Mouse (Mus musculus): ENCODE results near the gene Ptprn. TPM values are rescaled to one million over a fixed set of nuclear protein-coding genes. Genes with fewer than 3 reads are reported as not detected.

Ptprn gene
- total RNA-seq (2015; ENCODE audit: low replicate concordance), result not detected in 2 replicates
- total RNA-seq (2017; ENCODE audit: low replicate concordance), result not detected in 2 replicates

DNA sequence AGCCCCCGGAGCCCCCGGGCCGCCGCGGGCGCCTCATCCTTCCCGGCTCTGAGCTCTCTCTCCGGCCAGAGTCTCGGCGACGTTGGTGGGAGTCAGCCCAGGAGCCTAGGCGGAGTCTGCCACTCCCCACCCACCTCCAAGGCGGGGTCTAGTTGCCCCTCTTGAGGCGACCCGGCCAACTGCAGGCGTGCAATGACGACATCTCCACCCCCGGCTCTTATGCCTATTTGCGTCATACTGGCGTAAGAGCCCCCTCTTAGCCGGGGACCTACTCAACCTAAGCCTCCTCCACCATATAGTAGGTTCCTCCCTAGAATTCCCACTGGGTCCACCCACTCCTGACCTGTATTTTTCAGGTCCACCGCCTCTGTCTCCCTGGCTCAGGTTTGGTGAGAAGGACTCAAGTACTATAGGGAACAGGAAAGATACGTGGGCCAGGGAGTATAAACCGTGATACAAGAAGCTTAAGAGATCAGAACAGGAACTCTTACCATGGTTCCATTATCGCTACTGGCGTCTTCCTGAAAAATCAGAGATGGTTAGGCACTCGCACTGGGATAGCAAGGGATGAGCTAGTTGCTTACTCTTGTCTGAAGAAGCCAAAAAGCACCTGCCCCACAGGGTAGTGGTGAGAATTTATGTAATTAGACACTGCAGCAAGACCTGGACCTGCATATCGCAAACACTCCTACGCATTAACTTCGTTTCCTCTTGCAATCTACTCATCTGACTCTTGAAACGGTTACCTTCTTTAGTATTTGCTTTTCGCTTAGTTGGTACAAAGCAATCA is at the start of gene Ptprn:
TSS of gene Ptprn (minus strand) at position 412 of the 790 bp plus-strand sequence.
- ATAC-seq (replicated peaks; ENCODE audit: low FRiP score, poor library complexity, severe bottlenecking), result no peak

DNA sequence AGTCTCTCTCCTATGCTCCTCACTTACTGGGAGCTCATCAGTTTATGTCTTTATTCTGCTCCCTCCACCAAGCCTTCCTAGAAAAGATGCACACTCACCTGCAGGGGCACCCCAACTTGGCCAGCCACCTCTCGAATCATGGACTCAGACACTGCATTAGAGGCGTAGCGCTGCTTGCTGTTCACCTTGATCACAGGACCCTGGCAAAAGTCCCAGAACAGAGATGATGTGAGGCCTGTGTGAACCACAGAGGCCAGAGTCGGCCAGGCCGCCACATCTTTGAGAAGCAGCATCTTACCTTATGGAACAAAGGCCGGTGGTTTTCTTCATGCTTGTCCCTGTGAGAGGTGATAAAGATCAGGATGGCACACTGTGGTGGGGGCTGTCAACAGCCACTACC is 47.4 kb upstream of the Ptprn start:
- ATAC-seq (replicated peaks; ENCODE audit: low FRiP score, poor library complexity, severe bottlenecking), result no peak

DNA sequence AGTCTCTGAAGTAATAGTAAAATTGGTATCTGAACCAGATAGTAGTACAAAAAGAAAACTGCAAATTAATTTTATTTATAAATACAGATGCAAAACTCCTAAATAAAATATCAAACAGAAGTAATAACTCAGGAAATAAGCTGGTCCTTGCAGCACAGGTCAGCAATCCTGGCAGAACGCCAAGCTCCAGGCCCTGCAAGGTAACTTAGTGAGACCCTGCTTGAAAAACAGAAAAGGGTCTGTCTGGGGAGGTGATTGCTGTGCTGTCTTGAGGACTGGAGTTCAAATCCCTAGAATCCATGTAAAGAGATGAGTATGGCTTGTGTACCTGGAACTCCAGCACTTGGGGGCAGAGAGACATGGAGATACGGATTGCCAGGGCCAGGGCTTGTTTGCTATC is 40.4 kb upstream of the Ptprn start:
- ATAC-seq (replicated peaks; ENCODE audit: low FRiP score, poor library complexity, severe bottlenecking), result no peak

DNA sequence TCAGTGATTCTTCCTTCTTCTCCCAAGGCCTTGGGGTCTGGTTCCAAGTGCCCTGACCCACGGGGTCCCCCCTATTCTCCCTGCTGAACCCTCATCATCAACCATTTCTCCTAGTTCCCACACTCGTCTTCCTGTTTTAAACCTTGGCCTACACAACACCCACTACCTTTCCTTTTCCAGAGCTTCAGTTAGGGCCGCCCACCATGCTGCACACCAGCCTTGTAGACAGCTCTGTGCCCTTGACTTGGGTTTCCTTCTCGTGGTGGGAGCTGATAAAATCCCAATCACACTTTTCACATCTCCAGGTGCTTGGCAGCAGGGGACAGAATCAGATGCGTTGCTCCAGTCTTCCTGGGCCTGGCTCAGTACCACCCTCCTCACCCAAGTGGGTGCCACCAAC is 30.0 kb upstream of the Ptprn start:
- ATAC-seq (replicated peaks; ENCODE audit: low FRiP score, poor library complexity, severe bottlenecking), result no peak

DNA sequence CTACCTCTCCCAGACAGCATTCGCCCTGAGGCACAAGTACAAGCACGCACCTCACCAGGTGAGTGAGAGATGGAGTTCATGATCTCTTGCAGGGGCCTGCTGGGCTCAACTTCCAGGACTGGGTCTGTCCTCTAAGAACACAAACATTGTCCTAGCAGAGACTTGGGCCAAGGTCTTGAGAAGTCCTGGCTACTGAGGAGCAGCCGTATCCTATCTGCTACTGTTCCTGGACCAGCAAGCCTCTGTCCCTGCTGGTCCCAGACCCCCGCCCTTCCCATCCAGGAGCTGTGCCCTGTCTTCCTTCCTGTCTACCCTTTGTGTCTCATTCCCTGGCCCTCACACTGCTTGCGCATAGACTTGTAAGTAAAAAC is 29.0 kb upstream of the Ptprn start:
- ATAC-seq (replicated peaks; ENCODE audit: low FRiP score, poor library complexity, severe bottlenecking), result no peak

DNA sequence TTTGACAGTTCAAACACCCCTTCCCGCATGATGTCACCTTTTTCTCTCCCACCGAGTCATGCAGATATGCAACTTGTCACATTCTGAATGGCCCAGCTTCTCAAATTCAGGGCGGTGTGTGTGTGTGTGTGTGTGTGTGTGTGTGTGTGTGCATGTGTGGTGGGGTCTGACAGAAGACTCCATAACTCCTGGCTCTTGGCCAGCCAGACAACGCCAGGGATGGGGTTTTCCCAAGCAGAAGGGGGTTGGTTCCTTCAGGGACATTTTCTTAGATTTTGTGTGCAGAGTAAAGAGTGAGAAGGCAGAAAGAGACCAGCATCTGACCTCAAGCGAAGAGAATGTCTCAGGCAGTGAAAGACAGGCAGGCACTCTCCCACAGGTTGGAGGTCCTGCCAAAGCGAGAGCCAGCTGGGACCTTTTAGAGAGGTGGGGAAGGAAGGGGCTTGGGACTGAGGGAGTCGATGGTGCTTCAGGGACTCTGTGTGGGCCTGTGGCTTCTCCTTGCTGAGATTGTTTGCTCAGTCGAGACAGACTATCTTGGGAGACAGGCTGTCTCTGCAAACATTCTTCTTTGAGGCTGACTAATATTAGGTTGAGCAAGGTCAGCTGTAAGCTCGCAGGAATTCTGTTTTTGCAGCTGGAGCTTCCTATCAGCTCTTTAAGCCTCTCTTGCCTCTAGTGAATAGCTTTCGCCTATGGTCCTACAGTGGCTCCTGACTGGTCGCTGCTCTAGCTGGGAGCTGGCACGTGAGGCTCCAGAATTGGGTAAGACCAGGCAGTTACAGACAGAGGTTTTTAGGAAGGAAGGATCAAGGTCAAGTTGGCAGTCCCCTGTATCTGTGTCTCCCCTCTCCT is 28.4 kb upstream of the Ptprn start:
- no peak for ATAC-seq (replicated peaks; ENCODE audit: low FRiP score, poor library complexity, severe bottlenecking)

DNA sequence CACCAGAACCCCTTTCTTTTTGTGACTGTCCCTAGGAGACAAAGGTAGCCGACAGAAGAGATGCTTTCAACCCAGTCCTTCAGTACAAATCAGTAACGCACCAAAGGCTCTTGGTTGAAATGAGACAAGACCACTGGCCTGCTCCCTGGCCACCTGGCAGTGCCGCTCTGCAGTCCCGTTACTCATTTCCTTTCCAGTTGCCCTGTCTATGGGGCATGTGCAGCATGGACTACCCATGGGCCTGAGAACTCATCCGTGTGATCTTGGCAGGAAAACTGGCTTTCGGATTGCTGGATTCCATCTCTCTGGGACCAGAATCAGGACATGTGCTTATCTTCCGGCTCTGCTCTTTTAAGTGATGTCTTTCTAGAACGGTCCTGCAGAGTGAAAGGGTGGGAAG is 27.0 kb upstream of the Ptprn start:
- no peak for ATAC-seq (replicated peaks; ENCODE audit: low FRiP score, poor library complexity, severe bottlenecking)

DNA sequence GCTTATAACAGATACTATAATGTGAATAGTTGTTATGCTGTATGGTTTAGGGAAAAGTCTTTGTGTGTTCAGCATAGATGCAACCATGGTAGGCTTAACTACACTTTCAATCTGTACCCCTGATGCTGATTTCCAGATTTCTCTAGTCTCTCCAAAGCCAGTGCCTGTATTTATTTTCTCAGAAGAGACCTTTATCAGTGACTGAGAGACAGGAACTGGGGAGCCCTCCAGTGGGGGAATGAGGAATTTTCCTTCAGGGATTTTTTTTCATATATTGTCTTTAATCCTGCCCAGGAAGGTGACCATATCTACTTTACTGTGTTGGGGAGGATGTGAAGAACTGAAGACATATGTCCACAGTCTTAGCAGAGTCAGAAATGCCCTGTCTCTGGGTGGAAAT is 26.3 kb upstream of the Ptprn start:
- ATAC-seq (replicated peaks; ENCODE audit: low FRiP score, poor library complexity, severe bottlenecking), result no peak

DNA sequence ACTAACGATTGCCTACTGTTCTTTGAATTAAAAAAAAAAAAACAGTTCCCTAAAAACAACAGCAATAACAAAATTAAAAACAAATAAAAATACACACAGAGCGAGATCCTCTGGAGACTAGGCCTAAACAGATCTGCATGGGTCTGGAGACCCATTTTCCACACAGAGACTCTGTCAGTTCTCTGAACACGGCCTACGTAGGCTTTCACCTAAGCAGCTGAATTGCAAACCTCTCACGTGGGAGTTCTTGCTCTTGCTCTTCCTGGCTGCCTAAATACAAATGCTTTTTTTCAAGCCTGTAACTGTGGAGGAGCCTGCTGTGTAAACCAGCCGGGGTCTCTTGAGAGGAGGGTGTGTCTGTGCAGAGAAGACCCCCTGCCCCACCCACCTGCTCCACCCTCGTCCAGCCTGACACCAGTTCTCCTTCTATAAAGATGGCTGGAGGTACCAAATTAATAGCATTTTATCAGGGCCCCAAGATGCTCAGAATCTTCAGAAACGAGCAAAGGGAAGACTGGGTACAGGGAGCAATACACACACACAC is 25.7 kb upstream of the Ptprn start:
- ATAC-seq (replicated peaks; ENCODE audit: low FRiP score, poor library complexity, severe bottlenecking), result no peak

DNA sequence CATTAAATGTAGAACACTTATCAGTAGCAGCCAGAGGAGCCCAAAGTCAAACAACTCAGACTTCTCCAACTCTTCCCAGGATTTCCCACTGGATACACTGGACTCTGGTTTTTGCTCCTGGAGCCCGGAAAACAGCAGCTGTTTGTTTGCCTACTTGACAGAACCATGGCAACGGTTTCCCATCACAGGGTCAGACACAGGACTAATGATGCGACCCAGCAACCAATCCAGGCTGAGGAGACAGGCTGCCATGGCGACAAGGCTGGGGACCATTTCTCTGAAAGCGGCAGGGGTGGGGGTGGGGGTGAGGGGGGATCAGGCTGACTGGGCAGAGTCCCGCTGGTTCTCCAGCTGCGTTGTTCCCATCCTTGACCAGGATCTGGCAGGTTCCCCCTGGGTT is 25.1 kb upstream of the Ptprn start:
- no peak for ATAC-seq (replicated peaks; ENCODE audit: low FRiP score, poor library complexity, severe bottlenecking)

DNA sequence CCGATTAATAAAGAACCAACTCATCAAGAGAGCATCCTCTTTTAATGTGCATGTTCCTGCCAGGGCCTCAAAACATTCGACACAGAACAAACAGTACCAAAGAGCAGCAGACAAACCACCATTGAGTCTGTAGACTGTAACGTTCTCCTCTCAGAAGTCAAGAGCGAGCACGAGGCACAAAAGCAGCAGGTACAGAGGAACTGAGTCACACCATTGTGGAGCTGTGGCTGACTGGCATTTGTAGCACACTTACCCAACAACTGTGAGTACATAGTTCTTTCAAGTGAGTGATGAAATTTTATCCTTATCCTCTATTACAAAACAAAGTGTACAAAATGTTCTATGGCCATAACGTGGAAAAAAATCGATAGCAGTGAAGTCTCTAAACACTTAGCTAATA is 20.6 kb upstream of the Ptprn start:
- ATAC-seq (replicated peaks; ENCODE audit: low FRiP score, poor library complexity, severe bottlenecking), result no peak

DNA sequence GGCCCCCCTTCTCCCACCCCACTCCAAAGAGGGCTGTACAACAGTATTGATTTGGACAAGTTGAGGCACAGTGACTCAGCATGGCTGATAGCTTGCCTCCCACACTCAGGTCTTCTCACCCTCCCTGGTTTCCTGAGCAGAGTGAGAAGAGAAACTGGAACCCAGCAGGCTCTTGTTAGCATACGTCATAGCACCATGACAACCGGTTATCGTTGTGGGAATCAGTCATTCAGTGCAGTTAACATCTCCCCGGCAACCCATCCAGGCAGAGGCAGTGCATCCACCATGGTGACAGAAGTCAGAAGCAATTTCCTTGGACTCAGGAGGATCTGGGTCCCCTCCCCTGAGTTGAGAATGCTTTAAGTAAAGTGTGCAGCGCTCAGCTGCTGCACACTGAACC is 18.7 kb upstream of the Ptprn start:
- no peak for ATAC-seq (replicated peaks; ENCODE audit: low FRiP score, poor library complexity, severe bottlenecking)

DNA sequence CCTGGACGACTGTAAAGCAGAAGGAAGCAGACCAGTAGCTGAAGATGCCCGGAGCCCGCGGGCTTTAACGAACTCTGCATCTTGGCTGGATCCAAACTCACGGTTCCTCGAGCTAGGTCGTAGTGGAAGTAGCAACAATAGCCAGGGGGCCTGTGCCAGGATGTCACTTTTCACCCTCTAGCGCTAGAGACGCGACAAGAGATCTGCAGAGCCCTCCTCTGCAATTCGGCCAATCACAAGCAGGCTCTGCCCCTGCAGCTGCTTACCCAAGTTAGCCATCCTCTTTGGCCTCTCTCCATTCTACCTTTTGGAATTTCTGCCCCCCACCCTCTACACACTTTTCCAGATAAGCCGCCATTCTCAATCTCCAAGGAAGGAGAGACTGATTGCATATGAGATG is 13.9 kb upstream of the Ptprn start, which contains the start of gene Resp18:
TSS of gene Resp18 (minus strand) at position 188 of the 400 bp plus-strand sequence.
- ATAC-seq (replicated peaks; ENCODE audit: low FRiP score, poor library complexity, severe bottlenecking), result no peak

DNA sequence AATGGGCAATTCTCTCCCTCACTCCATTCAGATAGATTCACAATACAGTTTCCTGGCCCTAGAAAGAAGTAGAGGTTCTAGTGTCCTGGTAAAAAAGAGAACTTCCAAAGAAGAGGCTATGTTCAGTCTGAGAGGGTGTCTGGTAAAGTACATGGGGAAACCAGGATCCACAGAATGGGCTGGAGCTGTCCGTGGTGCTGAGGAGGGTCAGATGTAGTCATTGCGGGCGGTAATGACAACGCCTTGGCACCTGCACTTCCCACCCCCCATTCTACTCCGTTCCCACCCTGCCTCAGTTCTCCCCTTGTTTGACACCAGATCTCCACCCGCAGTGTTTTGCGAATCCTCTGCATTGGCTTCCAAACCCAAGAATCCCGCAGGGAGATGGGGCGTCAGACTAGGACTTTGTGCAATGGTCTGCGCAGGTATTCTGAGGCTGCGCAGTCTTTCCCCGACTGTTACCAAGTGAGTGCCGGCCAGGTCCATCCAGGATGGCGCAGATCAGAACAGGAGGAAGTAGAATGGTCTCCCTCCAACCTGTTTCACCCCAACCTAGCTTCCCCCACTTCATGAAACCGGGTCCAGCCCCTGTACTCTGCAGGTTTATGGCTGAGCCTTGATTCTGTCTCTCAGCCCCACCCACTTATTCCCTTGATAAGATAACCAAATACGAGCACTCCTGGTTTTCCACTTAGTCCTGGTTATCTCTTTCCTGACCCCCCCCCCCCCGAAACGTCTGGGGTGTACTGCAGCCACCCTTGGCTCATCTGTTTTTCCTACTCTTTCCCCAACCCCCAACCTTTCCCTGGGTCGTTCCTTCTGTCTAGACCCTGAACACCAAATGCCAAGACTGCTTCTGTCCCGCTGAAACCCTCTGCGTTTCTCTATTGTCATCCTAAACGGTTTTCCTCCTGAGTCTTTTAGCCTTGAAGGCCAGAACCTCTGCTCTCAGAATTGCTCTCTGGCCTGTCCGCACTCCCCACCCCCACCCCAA is 13.2 kb upstream of the Ptprn start:
- ATAC-seq (replicated peaks; ENCODE audit: low FRiP score, poor library complexity, severe bottlenecking), result no peak

DNA sequence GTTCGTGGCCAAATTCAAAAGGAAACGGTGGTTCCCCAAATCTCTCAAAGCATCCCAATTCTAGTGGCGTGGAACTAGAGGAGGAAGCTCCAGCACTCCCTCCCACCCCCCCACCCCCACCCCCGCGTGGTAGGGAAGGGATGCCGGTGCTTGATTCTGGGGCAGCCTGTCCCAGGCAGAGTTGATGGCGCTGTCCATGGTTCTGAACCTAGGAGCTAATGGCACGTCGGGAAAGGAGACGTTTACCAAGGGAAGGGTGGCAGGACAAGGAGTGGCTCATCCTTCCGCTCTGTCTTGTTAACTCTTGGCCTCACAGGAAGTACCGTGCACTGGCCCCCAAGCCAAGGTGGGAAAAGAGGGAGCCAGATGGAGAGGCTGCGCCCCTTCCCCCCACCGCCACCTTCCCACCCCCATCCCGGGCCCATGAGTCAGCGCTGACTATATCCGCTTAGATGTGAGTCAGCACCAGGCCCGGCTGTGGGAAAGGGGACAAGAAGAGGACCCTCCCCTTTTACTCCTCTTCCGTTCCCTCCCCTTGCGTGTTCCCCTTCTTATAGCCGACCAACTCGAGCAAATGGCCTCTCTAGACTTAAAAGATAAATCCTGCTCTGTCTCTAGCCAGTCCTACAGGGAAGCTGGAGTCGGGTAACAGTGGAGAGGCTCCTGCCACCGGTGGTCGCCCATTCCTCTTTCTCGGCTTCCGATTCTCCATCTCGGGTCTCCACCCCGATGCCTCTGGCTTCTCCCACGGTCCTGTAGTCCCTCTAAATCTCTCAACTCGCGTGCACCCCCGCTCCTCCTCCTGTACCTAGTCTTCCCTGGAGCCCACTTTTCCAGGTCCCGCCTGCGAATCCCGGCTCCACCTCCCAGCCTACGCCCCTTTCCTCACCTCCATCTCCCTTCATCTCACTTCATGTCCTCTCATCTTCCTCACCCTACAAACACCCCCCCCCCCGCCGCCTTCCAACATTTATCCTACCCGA is 1.0 kb downstream of the Ptprn start:
- ATAC-seq (replicated peaks; ENCODE audit: low FRiP score, poor library complexity, severe bottlenecking), result no peak

DNA sequence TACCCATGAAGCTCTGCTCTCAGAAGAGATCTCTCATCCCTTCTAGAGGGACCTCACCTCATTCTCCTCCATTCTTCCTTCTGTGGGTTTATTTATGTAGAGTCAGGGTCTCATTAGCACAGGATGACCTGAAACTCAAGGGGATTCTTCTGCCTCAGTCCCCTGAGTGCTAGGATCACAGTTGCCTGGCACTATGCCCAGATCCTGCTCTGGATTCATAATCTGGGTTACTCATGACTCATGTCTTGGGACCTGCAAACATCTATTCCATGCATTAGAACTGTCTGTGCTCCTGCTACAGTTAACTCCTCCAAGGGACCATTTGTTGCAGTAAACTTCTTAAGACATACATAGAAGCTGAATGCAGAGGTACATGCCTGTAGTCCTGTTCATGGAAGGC is 3.0 kb downstream of the Ptprn start:
- ATAC-seq (replicated peaks; ENCODE audit: low FRiP score, poor library complexity, severe bottlenecking), result no peak

DNA sequence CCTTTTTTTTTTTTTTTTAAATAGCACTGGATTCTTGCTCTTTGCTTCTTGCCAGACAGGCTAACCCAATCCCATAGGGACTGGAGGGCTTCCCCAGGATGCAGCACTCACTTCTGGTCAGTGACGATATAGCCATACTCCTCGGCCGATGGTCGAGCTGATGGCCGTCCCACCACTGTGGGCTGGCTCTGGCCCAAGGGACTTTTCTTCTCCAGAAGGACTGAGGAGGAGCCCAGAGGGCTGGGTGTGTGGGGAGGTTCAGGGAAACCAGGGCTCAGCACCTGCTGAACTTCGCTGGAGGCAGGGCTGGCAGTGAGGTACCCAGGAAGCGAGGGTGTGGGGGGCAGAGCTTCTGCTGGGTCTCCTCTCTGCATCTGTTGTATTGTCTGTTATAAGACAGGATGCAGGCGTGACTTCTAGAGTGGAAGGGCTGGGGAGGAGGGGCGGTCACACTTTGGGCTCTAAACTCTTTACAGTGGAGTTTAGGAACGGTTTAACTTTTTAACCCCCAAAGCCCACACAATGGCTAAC is 8.7 kb downstream of the Ptprn start:
- no peak for ATAC-seq (replicated peaks; ENCODE audit: low FRiP score, poor library complexity, severe bottlenecking)

DNA sequence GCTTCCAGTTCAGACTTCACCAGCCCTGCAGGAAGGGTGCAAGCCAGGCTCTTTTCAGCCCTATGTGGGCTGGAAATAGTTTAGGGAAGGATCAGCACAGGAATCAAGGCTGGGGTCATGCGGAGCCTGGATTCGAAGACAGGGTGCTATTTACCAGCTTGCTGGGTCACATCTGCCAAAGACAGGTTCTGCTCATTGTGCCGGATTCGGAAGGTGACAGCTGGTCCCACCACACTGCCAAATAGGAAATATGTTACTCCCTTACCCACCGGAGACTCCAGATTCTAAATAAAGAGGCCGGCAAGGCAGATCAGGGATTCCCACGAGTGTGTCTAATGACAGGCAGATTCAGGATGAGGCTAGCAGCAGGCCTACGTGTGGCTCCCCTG is 9.7 kb downstream of the Ptprn start:
- no peak for ATAC-seq (replicated peaks; ENCODE audit: low FRiP score, poor library complexity, severe bottlenecking)

Measured in erythroblast, adult 5-6 weeks (primary cell).